Mouse (Mus musculus): ENCODE measurements around the gene Pdia3.

DNA sequence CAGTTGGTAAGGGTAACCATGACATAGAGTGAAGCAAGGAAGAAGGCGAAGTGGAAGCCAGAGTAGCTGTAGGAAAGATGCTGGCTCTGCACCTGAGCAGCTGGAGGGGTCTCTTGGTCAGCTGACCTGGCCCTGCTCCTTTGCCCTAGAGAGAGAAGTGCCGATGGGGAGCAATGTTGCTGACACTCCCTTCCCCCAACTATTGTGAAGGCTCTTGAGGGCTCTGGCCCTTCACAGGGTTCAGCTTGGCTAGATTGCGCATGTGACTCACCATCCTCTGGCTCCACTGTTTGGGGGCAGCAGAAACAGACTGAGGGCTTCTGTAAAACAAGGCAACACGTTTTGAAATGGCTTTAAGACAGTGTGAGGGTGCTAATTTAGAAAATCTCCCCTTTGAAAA lies 38.8 kb downstream of the Pdia3 start:
- no peak for TF ChIP-seq CTCF (IDR thresholded peaks at IDR 0.05; ENCODE audit: low read depth)
- no peak for TF ChIP-seq EP300 (IDR thresholded peaks at IDR 0.05; ENCODE audit: low read depth)

Measured in heart, postnatal 0 days (tissue).